Mouse (Mus musculus) heart, adult 18-20 months (tissue): ENCODE data around the gene Bicd1. TPM values are rescaled to one million over a fixed set of nuclear protein-coding genes. Genes with fewer than 3 reads are reported as not detected.
A peak's percentile ranks its signal among the peaks of the same experiment; 100 is the strongest.
"Not testable (repeated sequence)": the region's sequence is repeated elsewhere in the genome, so short reads cannot be mapped to it uniquely, and the experiment has no call there.

Experiments
- DNase-seq, 2 experiments: peaks; one replicate each; pipeline ENCODE4 v3.0.0; 2021 to 2022; ENCODE audit warnings: mixed read lengths in 1 of 2
- long read RNA-seq, 2 experiments: library from polyadenylated mRNA; stranded (forward); transcript quantifications; one replicate each; pipeline ENCODE4 v2.0.0; 2021
- total RNA-seq, 2 experiments: library from RNA; stranded (reverse); gene quantifications; 2 replicates each; pipeline ENCODE4 v1.2.3; 2021

The Bicd1 gene
- total RNA-seq, result 1 to 10 TPM; 3.9 to 5.2 TPM
- long read RNA-seq, experiment 1, partial matches to known transcripts, result 0 of 1 reads
- long read RNA-seq, experiment 1, other reads (novel, unspliced or antisense), result 1 of 1 reads
- long read RNA-seq, experiment 2, result 0 reads

- peak; percentile 71 to 80 for DNase-seq
Measured at GRCm38 (mm10) chr6:149408833-149409332, at the start of gene Bicd1. Gene Bicd1, plus strand, starts transcription at chr6:149408886.

GRCm38 (mm10) chr6:149362533-149362932 lies 46.2 kb upstream of the Bicd1 start:
- DNase-seq, result not testable (repeated sequence)

GRCm38 (mm10) chr6:149365975-149366374 lies 42.7 kb upstream of the Bicd1 start:
- not testable (repeated sequence) for DNase-seq

GRCm38 (mm10) chr6:149366403-149366802 lies 42.3 kb upstream of the Bicd1 start:
- DNase-seq, result no peak

GRCm38 (mm10) chr6:149374986-149375457 lies 33.7 kb upstream of the Bicd1 start:
- DNase-seq, result peak; percentile 83 to 85

- no peak for DNase-seq
Measured at GRCm38 (mm10) chr6:149383531-149383930, 25.2 kb upstream of the Bicd1 start.

- no peak for DNase-seq
Measured at GRCm38 (mm10) chr6:149386389-149386788, 22.3 kb upstream of the Bicd1 start.

GRCm38 (mm10) chr6:149389626-149390025 lies 19.1 kb upstream of the Bicd1 start:
- not testable (repeated sequence) for DNase-seq

- no peak for DNase-seq
Measured at GRCm38 (mm10) chr6:149399396-149399795, 9.3 kb upstream of the Bicd1 start.

GRCm38 (mm10) chr6:149409341-149409740 lies 655 bp downstream of the Bicd1 start:
- DNase-seq, result no peak

- no peak for DNase-seq
Measured at GRCm38 (mm10) chr6:149409845-149410244, 1.2 kb downstream of the Bicd1 start.

- no peak for DNase-seq
Measured at GRCm38 (mm10) chr6:149413256-149413655, 4.6 kb downstream of the Bicd1 start.

- no peak for DNase-seq
Measured at GRCm38 (mm10) chr6:149424748-149425147, 16.1 kb downstream of the Bicd1 start.

GRCm38 (mm10) chr6:149439140-149439539 lies 30.5 kb downstream of the Bicd1 start:
- no peak for DNase-seq

GRCm38 (mm10) chr6:149442884-149443283 lies 34.2 kb downstream of the Bicd1 start:
- no peak for DNase-seq

- no peak for DNase-seq
Measured at GRCm38 (mm10) chr6:149445854-149446253, 37.2 kb downstream of the Bicd1 start.

GRCm38 (mm10) chr6:149457324-149457723 lies 48.6 kb downstream of the Bicd1 start:
- no peak for DNase-seq

- DNase-seq, result no peak
Measured at GRCm38 (mm10) chr6:149460971-149461370, 52.3 kb downstream of the Bicd1 start.

- DNase-seq, result no peak
Measured at GRCm38 (mm10) chr6:149471477-149471876, 62.8 kb downstream of the Bicd1 start.

GRCm38 (mm10) chr6:149472441-149472840 lies 63.8 kb downstream of the Bicd1 start:
- DNase-seq, result not testable (repeated sequence)

- not testable (repeated sequence) for DNase-seq
Measured at GRCm38 (mm10) chr6:149481868-149482267, 73.2 kb downstream of the Bicd1 start.

- no peak for DNase-seq
Measured at GRCm38 (mm10) chr6:149494662-149495061, 86.0 kb downstream of the Bicd1 start.

- DNase-seq, result no peak
Measured at GRCm38 (mm10) chr6:149495925-149496324, 87.2 kb downstream of the Bicd1 start.
